Mouse (Mus musculus): Measurements from ENCODE around the gene Telo2. TPM values are rescaled to one million over a fixed set of nuclear protein-coding genes. Genes with fewer than 3 reads are reported as not detected.
A peak's percentile ranks its signal among the peaks of the same experiment; 100 is the strongest.

Telo2 gene
- polyA plus RNA-seq, 1 experiment from 2014 or later: 22.5 TPM

- peaks cover 9% of the 10 kb centered on the region for H3K4me1 ChIP-seq (ENCODE audit: control insufficient read depth, insufficient read depth, low read length)
- 92% methylated on average over 5 of the region's 5 CpGs for WGBS
- no peak for DNase-seq (ENCODE audit: low spot score, missing footprints)
- H3K4me3 ChIP-seq (ENCODE audit: low read depth, low read length): no peak overlapping the region
- H3K9me3 ChIP-seq (ENCODE audit: control insufficient read depth, low read length): no peaks in the 10 kb centered on the region
- no peaks in the 10 kb centered on the region; the same call in 1 of the 2 replicates for H3K36me3 ChIP-seq (ENCODE audit: control insufficient read depth, insufficient read depth, low read length)
- no peaks in the 10 kb centered on the region for H3K27me3 ChIP-seq (ENCODE audit: control insufficient read depth, insufficient read depth, low read length)
- no peak overlapping the region for H3K4me2 ChIP-seq
- no peak overlapping the region for H3K27ac ChIP-seq (ENCODE audit: low read depth, low read length)
- ATAC-seq (ENCODE audit: low FRiP score): no peak
- H3K9ac ChIP-seq (ENCODE audit: low read length): no peak overlapping the region
Observed at GRCm38 (mm10) chr17:25111220-25111619, 4.5 kb downstream of the Telo2 start.

DNA sequence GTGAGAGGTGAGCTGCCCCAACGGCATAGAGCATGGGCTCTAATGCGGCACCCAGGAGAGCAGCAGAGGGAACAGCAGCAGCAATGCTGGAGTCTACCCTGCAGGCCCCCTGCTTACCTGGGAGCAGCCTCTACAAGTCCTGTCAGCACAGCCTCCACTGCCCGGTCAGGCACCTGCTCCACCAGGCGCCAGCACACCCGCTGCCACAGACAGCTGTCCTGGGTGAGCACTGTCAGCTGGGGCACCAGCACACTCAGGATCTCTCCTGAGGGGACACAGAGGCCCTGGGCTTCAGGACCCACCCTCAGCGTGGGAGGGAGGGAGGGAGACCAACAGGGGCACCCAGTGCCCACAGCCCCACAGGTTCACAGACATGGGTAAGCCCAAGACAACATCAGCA lies 5.2 kb downstream of the Telo2 start:
- Histone ChIP-seq H3K4me3 (ENCODE audit: low read depth, low read length) (no peak overlapping the region), H3K4me2 (no peak overlapping the region), H3K27me3 (ENCODE audit: control insufficient read depth, insufficient read depth, low read length) (no peaks in the 10 kb centered on the region), H3K9me3 (ENCODE audit: control insufficient read depth, low read length) (no peaks in the 10 kb centered on the region), H3K36me3 (ENCODE audit: control insufficient read depth, insufficient read depth, low read length) (no peaks in the 10 kb centered on the region; the same call in 1 of the 2 replicates), H3K27ac (ENCODE audit: low read depth, low read length) (no peak overlapping the region), H3K4me1 (ENCODE audit: control insufficient read depth, insufficient read depth, low read length) (peaks cover 6% of the 10 kb centered on the region), H3K9ac (ENCODE audit: low read length) (no peak overlapping the region)
- no peak for DNase-seq (ENCODE audit: low spot score, missing footprints)
- 92% methylated on average over 6 of the region's 6 CpGs for WGBS
- no peak for ATAC-seq (ENCODE audit: low FRiP score)

DNA sequence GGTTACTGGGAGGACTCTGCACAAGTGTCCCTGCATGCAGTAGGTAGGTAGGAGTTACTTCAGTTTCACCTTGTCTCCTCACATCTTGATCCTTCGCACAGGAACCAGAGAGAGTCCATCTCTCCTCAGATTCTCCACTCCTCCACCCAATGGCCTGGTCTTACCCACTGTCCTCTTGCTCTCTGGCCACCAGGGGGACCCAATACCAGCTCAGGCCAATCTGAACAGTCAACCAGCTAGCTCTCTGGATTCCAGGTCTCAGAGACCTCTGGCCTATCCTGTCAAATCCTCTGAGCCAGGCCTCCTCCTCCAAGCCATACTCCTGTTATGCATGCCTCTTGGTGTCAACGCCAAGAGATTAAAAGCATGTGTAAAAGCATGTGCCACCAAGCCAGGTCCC lies 6.2 kb downstream of the Telo2 start:
- no peaks in the 10 kb centered on the region; the same call in 1 of the 2 replicates for H3K36me3 ChIP-seq (ENCODE audit: control insufficient read depth, insufficient read depth, low read length)
- 77% methylated on average over 2 of the region's 2 CpGs for WGBS
- no peak overlapping the region for H3K9ac ChIP-seq (ENCODE audit: low read length)

DNA sequence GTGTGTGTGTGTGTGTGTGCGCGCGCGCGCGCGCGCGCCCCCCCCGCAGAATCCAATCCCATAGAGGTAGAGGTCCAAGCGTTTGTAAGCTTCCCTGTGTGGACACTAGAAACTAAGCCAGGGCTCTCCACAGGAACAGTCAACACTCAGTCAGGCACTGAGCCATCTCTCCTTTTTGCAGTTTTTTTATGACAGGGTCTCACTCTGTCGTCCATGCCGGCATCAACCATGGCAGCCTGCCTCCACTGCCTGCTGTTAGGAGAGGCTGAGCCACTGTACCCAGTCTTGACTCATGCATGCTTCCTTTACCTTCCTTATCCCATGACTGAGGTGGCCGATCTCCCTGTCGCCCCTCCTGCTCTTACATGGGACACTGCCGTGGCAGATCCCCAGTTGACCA lies 8.0 kb downstream of the Telo2 start:
- DNase-seq (ENCODE audit: low spot score, missing footprints) (no peak), ATAC-seq (ENCODE audit: low FRiP score) (no peak)
- H3K9me3 ChIP-seq (ENCODE audit: control insufficient read depth, low read length): no peaks in the 10 kb centered on the region
- no peaks in the 10 kb centered on the region for H3K27me3 ChIP-seq (ENCODE audit: control insufficient read depth, insufficient read depth, low read length)
- no peak overlapping the region for H3K4me3 ChIP-seq (ENCODE audit: low read depth, low read length)
- H3K36me3 ChIP-seq (ENCODE audit: control insufficient read depth, insufficient read depth, low read length): peaks cover 2% of the 10 kb centered on the region; the same call in 1 of the 2 replicates
- WGBS: 80% methylated on average over 14 of the region's 16 CpGs
- no peak overlapping the region for H3K27ac ChIP-seq (ENCODE audit: low read depth, low read length)
- no peak overlapping the region for H3K9ac ChIP-seq (ENCODE audit: low read length)
- H3K4me1 ChIP-seq (ENCODE audit: control insufficient read depth, insufficient read depth, low read length): no peaks in the 10 kb centered on the region
- no peak overlapping the region for H3K4me2 ChIP-seq

More for the DNA sequence above, 6.2 kb downstream of the Telo2 start:
- DNase-seq (ENCODE audit: low spot score, missing footprints): no peak
- no peak overlapping the region for H3K27ac ChIP-seq (ENCODE audit: low read depth, low read length)
- H3K27me3 ChIP-seq (ENCODE audit: control insufficient read depth, insufficient read depth, low read length): no peaks in the 10 kb centered on the region
- H3K4me1 ChIP-seq (ENCODE audit: control insufficient read depth, insufficient read depth, low read length): peaks cover under 1% of the 10 kb centered on the region
- no peak overlapping the region for H3K4me3 ChIP-seq (ENCODE audit: low read depth, low read length)
- ATAC-seq (ENCODE audit: low FRiP score): no peak
- no peak overlapping the region for H3K4me2 ChIP-seq
- no peaks in the 10 kb centered on the region for H3K9me3 ChIP-seq (ENCODE audit: control insufficient read depth, low read length)

GRCm38 (mm10) chr17:25101338-25101737 lies 14.4 kb downstream of the Telo2 start:
- WGBS: 94% methylated on average over 11 of the region's 11 CpGs
- Histone ChIP-seq H3K9ac (ENCODE audit: low read length) (no peak overlapping the region), H3K27ac (ENCODE audit: low read depth, low read length) (no peak overlapping the region), H3K9me3 (ENCODE audit: control insufficient read depth, low read length) (no peaks in the 10 kb centered on the region), H3K36me3 (ENCODE audit: control insufficient read depth, insufficient read depth, low read length) (peaks cover 27% of the 10 kb centered on the region), H3K4me1 (ENCODE audit: control insufficient read depth, insufficient read depth, low read length) (no peaks in the 10 kb centered on the region), H3K27me3 (ENCODE audit: control insufficient read depth, insufficient read depth, low read length) (no peaks in the 10 kb centered on the region), H3K4me3 (ENCODE audit: low read depth, low read length) (no peak overlapping the region), H3K4me2 (no peak overlapping the region)
- DNase-seq (ENCODE audit: low spot score, missing footprints) (peak; percentile 67), ATAC-seq (ENCODE audit: low FRiP score) (no peak)

DNA sequence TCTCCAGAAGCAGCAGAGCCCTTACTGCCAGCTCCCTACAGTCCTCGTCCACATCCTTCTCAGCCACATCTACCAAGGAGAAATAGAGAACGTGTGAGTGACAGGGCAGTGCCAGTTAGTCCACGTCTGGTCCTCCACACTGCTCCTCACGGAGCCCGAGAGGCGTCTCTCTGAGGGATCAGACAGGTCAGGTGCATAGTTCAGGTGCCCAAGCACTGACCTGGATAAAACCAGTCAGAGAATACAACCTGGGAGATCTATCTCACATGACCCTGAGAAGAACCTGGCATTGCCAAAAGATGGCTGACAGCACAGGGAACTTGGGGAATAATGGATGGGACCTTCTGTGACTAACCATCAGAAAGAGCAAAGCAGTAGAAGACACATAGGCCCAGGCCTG lies 15.7 kb downstream of the Telo2 start:
- H3K27me3 ChIP-seq (ENCODE audit: control insufficient read depth, insufficient read depth, low read length): no peaks in the 10 kb centered on the region
- WGBS: 91% methylated on average over 6 of the region's 6 CpGs
- peaks cover 27% of the 10 kb centered on the region for H3K36me3 ChIP-seq (ENCODE audit: control insufficient read depth, insufficient read depth, low read length)

DNA sequence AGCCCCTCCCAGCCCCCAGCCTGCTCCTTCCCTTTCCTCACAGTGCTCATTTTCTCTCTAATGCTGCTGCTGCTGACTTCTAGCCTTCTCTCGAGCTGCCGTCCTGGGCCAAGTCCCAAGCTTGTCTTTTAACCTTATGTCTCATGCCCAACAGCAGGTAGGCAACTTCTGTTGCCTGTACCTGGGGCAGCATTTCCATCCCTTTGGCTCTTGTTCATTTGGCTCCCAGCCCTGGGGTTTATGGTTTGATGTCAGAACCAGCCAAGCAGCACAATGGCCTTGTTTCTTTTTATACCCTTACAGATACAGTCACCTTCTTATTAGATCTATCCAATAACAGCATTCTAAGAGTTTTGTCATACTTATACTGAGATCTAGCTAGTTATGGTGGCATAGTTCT lies 19.5 kb downstream of the Telo2 start:
- Histone ChIP-seq H3K4me1 (ENCODE audit: control insufficient read depth, insufficient read depth, low read length) (no peaks in the 10 kb centered on the region), H3K9me3 (ENCODE audit: control insufficient read depth, low read length) (no peaks in the 10 kb centered on the region), H3K9ac (ENCODE audit: low read length) (no peak overlapping the region), H3K27me3 (ENCODE audit: control insufficient read depth, insufficient read depth, low read length) (no peaks in the 10 kb centered on the region), H3K4me2 (no peak overlapping the region), H3K4me3 (ENCODE audit: low read depth, low read length) (no peak overlapping the region), H3K27ac (ENCODE audit: low read depth, low read length) (no peak overlapping the region), H3K36me3 (ENCODE audit: control insufficient read depth, insufficient read depth, low read length) (peaks cover 17% of the 10 kb centered on the region)
- 91% methylated on average over 2 of the region's 2 CpGs for WGBS
- DNase-seq (ENCODE audit: low spot score, missing footprints) (no peak), ATAC-seq (ENCODE audit: low FRiP score) (no peak)

More for the DNA sequence above, 15.7 kb downstream of the Telo2 start:
- H3K27ac ChIP-seq (ENCODE audit: low read depth, low read length): no peak overlapping the region
- H3K4me3 ChIP-seq (ENCODE audit: low read depth, low read length): no peak overlapping the region
- H3K4me2 ChIP-seq: no peak overlapping the region
- no peak overlapping the region for H3K9ac ChIP-seq (ENCODE audit: low read length)
- H3K4me1 ChIP-seq (ENCODE audit: control insufficient read depth, insufficient read depth, low read length): no peaks in the 10 kb centered on the region
- no peaks in the 10 kb centered on the region for H3K9me3 ChIP-seq (ENCODE audit: control insufficient read depth, low read length)
- ATAC-seq (ENCODE audit: low FRiP score): no peak
- DNase-seq (ENCODE audit: low spot score, missing footprints): peak; percentile 26

DNA sequence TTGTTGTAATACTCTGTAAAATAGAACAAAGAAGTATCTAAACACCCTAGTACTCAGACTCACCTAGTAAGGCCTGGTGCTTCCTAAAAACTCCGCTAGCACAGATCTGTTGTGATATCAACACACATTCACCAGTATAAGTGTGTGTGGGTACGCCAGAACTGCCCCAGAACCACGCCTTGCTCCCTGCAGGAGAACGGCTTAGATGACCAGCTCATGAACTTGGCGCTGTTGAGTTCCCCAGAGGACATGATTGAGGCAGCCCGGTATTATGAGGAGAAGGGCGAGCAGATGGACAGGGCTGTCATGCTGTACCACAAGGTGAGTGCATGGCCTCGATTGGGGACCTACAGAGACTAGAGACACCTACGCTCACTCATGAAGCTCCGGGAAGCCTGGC lies 25.3 kb downstream of the Telo2 start:
- no peak for DNase-seq (ENCODE audit: low spot score, missing footprints)
- Histone ChIP-seq H3K4me2 (no peak overlapping the region), H3K9ac (ENCODE audit: low read length) (no peak overlapping the region), H3K4me1 (ENCODE audit: control insufficient read depth, insufficient read depth, low read length) (no peaks in the 10 kb centered on the region), H3K27ac (ENCODE audit: low read depth, low read length) (no peak overlapping the region), H3K4me3 (ENCODE audit: low read depth, low read length) (no peak overlapping the region), H3K27me3 (ENCODE audit: control insufficient read depth, insufficient read depth, low read length) (no peaks in the 10 kb centered on the region), H3K9me3 (ENCODE audit: control insufficient read depth, low read length) (no peaks in the 10 kb centered on the region), H3K36me3 (ENCODE audit: control insufficient read depth, insufficient read depth, low read length) (no peaks in the 10 kb centered on the region)
- 95% methylated on average over 10 of the region's 10 CpGs for WGBS
- no peak for ATAC-seq (ENCODE audit: low FRiP score)

GRCm38 (mm10) chr17:25089158-25089557 lies 26.6 kb downstream of the Telo2 start:
- H3K36me3 ChIP-seq (ENCODE audit: control insufficient read depth, insufficient read depth, low read length): no peaks in the 10 kb centered on the region
- DNase-seq (ENCODE audit: low spot score, missing footprints): no peak
- no peak for ATAC-seq (ENCODE audit: low FRiP score)

DNA sequence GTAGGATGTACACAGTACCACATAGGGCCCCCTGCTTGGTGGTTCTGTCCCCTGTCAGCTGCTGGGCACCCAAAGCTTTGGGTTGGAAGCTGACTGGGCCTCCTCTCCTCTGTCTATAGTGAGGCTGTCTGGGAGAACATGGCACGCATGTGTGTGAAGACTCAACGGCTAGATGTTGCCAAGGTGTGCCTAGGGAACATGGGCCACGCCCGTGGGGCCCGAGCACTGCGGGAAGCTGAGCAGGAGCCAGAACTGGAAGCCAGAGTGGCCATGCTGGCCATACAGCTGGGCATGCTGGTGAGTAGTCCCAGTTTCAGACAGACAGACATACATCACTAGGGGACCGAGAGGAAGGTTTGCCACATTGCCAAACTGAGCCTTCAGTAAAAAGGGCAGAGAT lies 29.0 kb downstream of the Telo2 start:
- Histone ChIP-seq H3K9me3 (ENCODE audit: control insufficient read depth, low read length) (no peaks in the 10 kb centered on the region), H3K27me3 (ENCODE audit: control insufficient read depth, insufficient read depth, low read length) (no peaks in the 10 kb centered on the region), H3K27ac (ENCODE audit: low read depth, low read length) (no peak overlapping the region), H3K4me3 (ENCODE audit: low read depth, low read length) (no peak overlapping the region), H3K36me3 (ENCODE audit: control insufficient read depth, insufficient read depth, low read length) (no peaks in the 10 kb centered on the region), H3K4me2 (no peak overlapping the region), H3K9ac (ENCODE audit: low read length) (no peak overlapping the region), H3K4me1 (ENCODE audit: control insufficient read depth, insufficient read depth, low read length) (no peaks in the 10 kb centered on the region)
- 94% methylated on average over 7 of the region's 7 CpGs for WGBS
- ATAC-seq (ENCODE audit: low FRiP score) (no peak), DNase-seq (ENCODE audit: low spot score, missing footprints) (no peak)

More at GRCm38 (mm10) chr17:25089158-25089557, 26.6 kb downstream of the Telo2 start:
- no peaks in the 10 kb centered on the region for H3K9me3 ChIP-seq (ENCODE audit: control insufficient read depth, low read length)
- H3K4me2 ChIP-seq: no peak overlapping the region
- H3K27ac ChIP-seq (ENCODE audit: low read depth, low read length): no peak overlapping the region
- WGBS: 92% methylated on average over 10 of the region's 10 CpGs
- no peaks in the 10 kb centered on the region for H3K4me1 ChIP-seq (ENCODE audit: control insufficient read depth, insufficient read depth, low read length)
- H3K4me3 ChIP-seq (ENCODE audit: low read depth, low read length): no peak overlapping the region
- no peaks in the 10 kb centered on the region for H3K27me3 ChIP-seq (ENCODE audit: control insufficient read depth, insufficient read depth, low read length)
- H3K9ac ChIP-seq (ENCODE audit: low read length): no peak overlapping the region
